In genomic region chr5:149291266-149291665, GRCm38 (mm10) we compare ENCODE assay signal across 21 mouse cellular contexts.
"Had no signal": no experiment of that assay in that cellular context is flagged by ENCODE, and none has a peak within 500 bp of the region (broad histone marks: within the 10 kb centered on the region; RNA-seq: fewer than 3 reads in every experiment).

No protein-coding gene starts in this region.

- H3K36me3 ChIP-seq: lung, embryonic 15.5 days; midbrain, embryonic 10.5 days; midbrain, embryonic 12.5 days; neural tube, embryonic 13.5 days; neural tube, embryonic 15.5 days had no signal

- H3K9me3 ChIP-seq: lung, embryonic 15.5 days; midbrain, embryonic 12.5 days; neural tube, embryonic 15.5 days had no signal

- DNase-seq: liver, postnatal 0 days; lung, adult 2 months; lung, postnatal 14 days; lung, postnatal 36 days; midbrain, embryonic 14.5 days; retina, postnatal 1 day; right cerebral cortex, adult 18-20 months; right cerebral cortex, postnatal 25 days; right cerebral cortex, postnatal 4 days; spleen, adult 18-20 months; thymus, adult 18-20 months; thymus, postnatal 14 days; thymus, postnatal 36 days had no signal

- H3K9ac ChIP-seq: liver, postnatal 0 days; lung, embryonic 15.5 days; midbrain, embryonic 12.5 days; neural tube, embryonic 13.5 days; neural tube, embryonic 15.5 days had no signal

- H3K27me3 ChIP-seq: megakaryocyte, embryonic 14.5 days; neural tube, embryonic 13.5 days; neural tube, embryonic 15.5 days had no signal

- H3K4me3 ChIP-seq: lung, embryonic 15.5 days; megakaryocyte, embryonic 14.5 days; midbrain, embryonic 10.5 days; midbrain, embryonic 12.5 days; myocyte; neural tube, embryonic 13.5 days; neural tube, embryonic 15.5 days had no signal

- H3K27ac ChIP-seq: lung, embryonic 15.5 days; macrophage; midbrain, embryonic 10.5 days; midbrain, embryonic 12.5 days; neural tube, embryonic 13.5 days; neural tube, embryonic 15.5 days had no signal
